Mouse (Mus musculus): Measurements from ENCODE around the gene Itpk1. TPM values are rescaled to one million over a fixed set of nuclear protein-coding genes. Genes with fewer than 3 reads are reported as not detected.

Gene Itpk1
- polyA plus RNA-seq (2016; fragmentation: Nextera tagmentation; extraction: Ambion mirVana): 3.7 and 4.3 TPM in 2 replicates

DNA sequence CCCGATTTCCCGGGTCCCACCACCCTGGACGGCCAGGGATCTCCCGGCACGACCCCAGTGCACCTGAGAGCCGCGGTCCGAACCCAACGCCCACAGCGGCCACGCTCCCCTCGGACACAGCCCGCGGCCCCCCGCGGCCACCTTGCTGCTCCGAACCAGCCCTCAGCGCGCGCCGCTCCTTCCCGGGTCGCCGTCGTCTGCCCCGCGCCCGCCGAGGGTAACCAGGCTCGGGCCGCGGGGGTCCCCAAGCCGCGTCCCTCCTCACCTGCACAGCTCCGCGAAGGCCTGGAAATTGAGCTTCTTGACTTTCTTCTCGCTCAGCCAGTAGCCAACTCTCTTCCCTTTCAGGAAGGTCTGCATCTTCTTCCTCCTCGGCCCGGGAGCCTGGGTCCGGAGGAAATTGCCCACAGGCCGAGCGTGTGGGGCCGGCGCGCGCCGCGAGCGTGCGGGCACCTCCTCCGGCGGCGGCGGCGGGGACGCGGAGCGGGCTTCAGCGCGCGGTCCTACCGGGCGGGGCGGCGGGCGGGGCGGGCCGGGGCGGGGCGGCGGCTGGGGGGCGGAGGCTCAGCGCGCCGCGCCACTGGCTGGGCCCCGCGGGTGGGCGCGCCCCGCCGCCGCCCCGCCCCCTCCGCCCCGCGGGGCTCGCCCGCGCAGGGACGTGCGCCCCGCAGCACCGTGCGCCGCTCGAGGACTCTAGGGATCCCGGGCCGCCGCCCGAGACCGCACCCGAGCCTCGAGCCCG, at the start of gene Itpk1:
Gene Itpk1, minus strand, starts transcription at position 474 of the 742 bp plus-strand sequence.
- ATAC-seq: peak; percentile 95
- Histone ChIP-seq H3K27ac (peak within 1 kb of the TSS; percentile 84), H3K36me3 (no peaks in the 10 kb centered on the region), H3K4me2 (peak within 1 kb of the TSS; percentile 100), H3K27me3 (replicated peaks) (peaks cover 25% of the 10 kb centered on the region), H3K4me3 (peak within 1 kb of the TSS; percentile 77), H3K4me1 (peaks cover 42% of the 10 kb centered on the region), H3K9me3 (replicated peaks) (no peaks in the 10 kb centered on the region), H3K9ac (peak within 1 kb of the TSS; percentile 85)
- WGBS (ENCODE audit: insufficient replicate concordance): 1% methylated on average over 80 of the region's 105 CpGs

GRCm38 (mm10) chr12:102748256-102748655, 43.5 kb upstream of the Itpk1 start:
- no peak overlapping the region for H3K4me2 ChIP-seq
- H3K27me3 ChIP-seq (replicated peaks): no peaks in the 10 kb centered on the region
- H3K4me3 ChIP-seq: no peak overlapping the region
- ATAC-seq: no peak
- H3K36me3 ChIP-seq: peaks cover 53% of the 10 kb centered on the region
- WGBS (ENCODE audit: insufficient replicate concordance): 79% methylated on average over 3 of the region's 3 CpGs
- H3K9me3 ChIP-seq (replicated peaks): no peaks in the 10 kb centered on the region
- peaks cover 26% of the 10 kb centered on the region for H3K4me1 ChIP-seq
- no peak overlapping the region for H3K9ac ChIP-seq
- no peak overlapping the region for H3K27ac ChIP-seq

- H3K4me1 ChIP-seq: peaks cover 38% of the 10 kb centered on the region
- H3K27ac ChIP-seq: peak overlapping the region; percentile 97
- no peaks in the 10 kb centered on the region for H3K27me3 ChIP-seq (replicated peaks)
- peak overlapping the region; percentile 95 for H3K9ac ChIP-seq
- H3K4me2 ChIP-seq: peak overlapping the region; percentile 86
- H3K36me3 ChIP-seq: peaks cover 50% of the 10 kb centered on the region
- 17% methylated on average over 6 of the region's 6 CpGs for WGBS (ENCODE audit: insufficient replicate concordance)
- H3K9me3 ChIP-seq (replicated peaks): no peaks in the 10 kb centered on the region
- H3K4me3 ChIP-seq: peak overlapping the region; percentile 92
- no peak for ATAC-seq
Measured at GRCm38 (mm10) chr12:102744839-102745238, 40.1 kb upstream of the Itpk1 start.

DNA sequence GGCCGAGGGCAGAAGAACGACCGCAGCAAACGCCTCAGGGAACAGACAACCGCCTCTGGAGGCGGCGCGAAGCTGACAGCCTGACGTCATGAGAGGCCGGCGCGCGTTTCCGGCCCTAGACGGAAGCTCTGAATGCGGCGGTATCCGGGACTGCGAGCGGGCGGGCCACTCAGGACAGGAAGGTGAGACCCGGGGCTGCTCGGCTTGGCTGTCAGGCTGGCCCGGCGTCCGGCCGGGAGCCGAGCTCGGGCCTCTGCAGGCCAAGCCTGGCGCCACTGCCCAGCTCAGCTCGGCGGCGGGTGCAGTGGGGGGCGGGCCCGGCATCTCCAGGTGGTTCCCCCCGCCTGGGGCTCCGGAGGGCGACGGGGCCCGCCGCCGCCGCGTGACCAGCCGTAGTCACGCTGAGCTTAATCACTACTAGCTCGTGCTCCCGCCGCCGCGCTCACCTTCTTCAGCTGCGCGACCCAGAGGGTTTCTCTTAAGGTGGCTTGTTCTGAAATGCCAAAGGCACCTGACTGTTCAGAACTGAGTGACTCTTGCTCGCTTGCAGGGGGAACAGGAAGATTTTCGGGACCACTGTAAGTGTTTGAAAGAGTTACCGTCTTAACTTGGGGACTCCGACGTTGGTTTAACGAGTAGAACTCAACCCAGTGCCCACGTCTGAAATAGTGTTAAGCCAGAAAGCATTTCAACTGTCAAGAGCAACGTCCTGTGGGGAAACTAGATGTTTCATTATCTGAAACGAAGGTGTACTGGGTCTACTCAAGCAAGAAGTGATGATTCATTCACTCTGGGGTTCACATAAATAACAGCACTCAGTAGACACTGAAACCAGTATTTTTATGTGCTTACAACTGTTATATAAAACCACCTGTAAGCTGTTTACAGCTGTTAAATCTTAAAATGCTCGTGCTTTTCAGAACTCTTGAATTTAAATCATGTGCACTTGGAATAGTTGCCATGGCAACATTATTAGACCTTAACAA, 39.2 kb upstream of the Itpk1 start, which contains the start of the genes Moap1 and Tmem251:
Gene Moap1, minus strand, starts transcription at position 73 of the 986 bp plus-strand sequence.
Gene Tmem251, plus strand, starts transcription at position 174 of the 986 bp plus-strand sequence.
- peak within 1 kb of the TSS; percentile 86 for H3K4me2 ChIP-seq
- 1% methylated on average over 63 of the region's 63 CpGs for WGBS (ENCODE audit: insufficient replicate concordance)
- peak within 1 kb of the TSS; percentile 97 for H3K27ac ChIP-seq
- no peaks in the 10 kb centered on the region for H3K27me3 ChIP-seq (replicated peaks)
- H3K4me1 ChIP-seq: peaks cover 38% of the 10 kb centered on the region
- H3K4me3 ChIP-seq: peak within 1 kb of the TSS; percentile 92
- peaks cover 43% of the 10 kb centered on the region for H3K36me3 ChIP-seq
- H3K9ac ChIP-seq: peak within 1 kb of the TSS; percentile 95
- H3K9me3 ChIP-seq (replicated peaks): no peaks in the 10 kb centered on the region
- ATAC-seq: peak; percentile 98

DNA sequence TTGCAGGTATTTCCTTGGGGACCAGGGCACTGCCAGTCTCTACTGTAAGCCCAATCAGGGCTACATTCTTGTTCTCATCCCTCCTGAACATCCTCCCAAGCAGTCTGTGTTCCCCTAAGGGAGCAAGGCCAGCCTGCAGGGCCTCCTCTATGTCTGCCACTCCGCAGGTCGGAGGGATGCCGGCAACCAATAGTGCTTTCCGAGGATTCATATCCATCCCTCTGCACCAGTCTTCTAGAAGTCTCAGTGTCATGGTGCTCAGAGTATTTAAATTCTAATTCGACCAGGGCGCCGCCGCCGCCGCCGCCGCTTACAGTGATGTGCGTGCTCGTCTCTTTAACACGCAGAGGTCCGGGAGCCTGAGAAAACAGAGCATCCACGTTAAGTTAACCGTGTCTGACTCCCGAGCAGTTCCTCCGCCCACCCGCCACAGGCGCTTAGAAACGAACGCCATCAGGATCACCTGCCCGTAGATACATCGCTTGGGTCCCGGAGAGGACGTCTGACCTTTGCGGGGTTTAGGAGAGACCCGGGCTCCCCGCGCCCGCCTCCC, 38.4 kb upstream of the Itpk1 start:
- Histone ChIP-seq H3K36me3 (peaks cover 36% of the 10 kb centered on the region), H3K9ac (peak overlapping the region; percentile 95), H3K9me3 (replicated peaks) (no peaks in the 10 kb centered on the region), H3K4me2 (peak overlapping the region; percentile 86), H3K4me1 (peaks cover 34% of the 10 kb centered on the region), H3K27ac (peak overlapping the region; percentile 97), H3K27me3 (replicated peaks) (no peaks in the 10 kb centered on the region), H3K4me3 (peak overlapping the region; percentile 92)
- WGBS (ENCODE audit: insufficient replicate concordance): 1% methylated on average over 33 of the region's 33 CpGs
- ATAC-seq: peak; percentile 64

DNA sequence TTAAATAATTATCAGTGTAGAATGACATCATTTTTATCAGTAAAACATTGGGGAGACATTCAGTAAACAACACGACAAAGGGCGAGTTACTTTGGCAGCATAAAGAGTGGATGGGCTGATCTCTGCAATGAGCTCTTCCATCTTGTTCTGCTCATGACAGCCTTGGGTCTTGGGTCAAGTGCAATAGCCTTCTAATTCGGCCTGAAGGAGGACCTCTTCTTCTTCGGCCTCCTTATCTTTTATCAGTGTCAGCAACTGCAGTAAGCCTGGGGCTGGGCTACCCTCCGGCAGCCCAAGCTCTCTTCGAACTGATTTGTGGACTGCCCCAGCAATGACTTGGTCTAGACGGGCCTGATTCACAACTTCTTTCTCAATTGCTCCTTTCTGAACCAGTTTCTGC, 37.3 kb upstream of the Itpk1 start:
- Histone ChIP-seq H3K4me2 (peak overlapping the region; percentile 86), H3K4me3 (no peak overlapping the region)
- ATAC-seq: no peak

DNA sequence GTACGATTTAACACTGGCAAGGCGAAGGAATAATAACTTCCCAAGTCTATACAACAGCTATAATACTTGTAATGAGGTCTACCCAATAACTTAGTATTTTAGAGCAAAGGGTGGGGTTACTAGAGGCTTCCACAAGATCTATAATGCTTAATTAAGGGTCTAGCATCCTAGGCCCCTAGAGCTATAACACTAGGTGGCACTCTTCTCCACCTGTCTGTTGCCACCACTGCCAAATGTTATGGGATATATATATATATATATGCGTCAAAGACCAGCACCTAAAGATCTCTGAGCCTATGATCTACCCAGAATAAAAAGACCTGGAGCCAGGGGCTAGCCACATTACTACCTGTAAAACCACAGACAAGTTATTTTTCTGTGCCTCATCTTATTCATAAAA, 35.6 kb upstream of the Itpk1 start:
- peaks cover 10% of the 10 kb centered on the region for H3K36me3 ChIP-seq
- no peak for ATAC-seq
- WGBS (ENCODE audit: insufficient replicate concordance): 61% methylated on average over 3 of the region's 3 CpGs
- no peak overlapping the region for H3K4me3 ChIP-seq
- H3K27ac ChIP-seq: no peak overlapping the region
- no peak overlapping the region for H3K9ac ChIP-seq
- no peaks in the 10 kb centered on the region for H3K9me3 ChIP-seq (replicated peaks)
- peaks cover 24% of the 10 kb centered on the region for H3K4me1 ChIP-seq
- H3K4me2 ChIP-seq: no peak overlapping the region
- H3K27me3 ChIP-seq (replicated peaks): no peaks in the 10 kb centered on the region

More for the DNA sequence above, 37.3 kb upstream of the Itpk1 start:
- 46% methylated on average over 7 of the region's 7 CpGs for WGBS (ENCODE audit: insufficient replicate concordance)
- no peak overlapping the region for H3K27ac ChIP-seq
- H3K36me3 ChIP-seq: peaks cover 27% of the 10 kb centered on the region
- H3K9me3 ChIP-seq (replicated peaks): no peaks in the 10 kb centered on the region
- H3K9ac ChIP-seq: peak overlapping the region; percentile 95; the same call in 1 of the 2 replicates
- no peaks in the 10 kb centered on the region for H3K27me3 ChIP-seq (replicated peaks)
- H3K4me1 ChIP-seq: peaks cover 34% of the 10 kb centered on the region

- 74% methylated on average over 5 of the region's 5 CpGs for WGBS (ENCODE audit: insufficient replicate concordance)
- no peaks in the 10 kb centered on the region for H3K9me3 ChIP-seq (replicated peaks)
- H3K4me1 ChIP-seq: peaks cover 13% of the 10 kb centered on the region
- ATAC-seq: no peak
- peaks cover 8% of the 10 kb centered on the region for H3K36me3 ChIP-seq
- H3K9ac ChIP-seq: no peak overlapping the region
- H3K4me2 ChIP-seq: no peak overlapping the region
- no peak overlapping the region for H3K27ac ChIP-seq
- H3K27me3 ChIP-seq (replicated peaks): no peaks in the 10 kb centered on the region
- no peak overlapping the region for H3K4me3 ChIP-seq
Measured at GRCm38 (mm10) chr12:102739096-102739495, 34.4 kb upstream of the Itpk1 start.

DNA sequence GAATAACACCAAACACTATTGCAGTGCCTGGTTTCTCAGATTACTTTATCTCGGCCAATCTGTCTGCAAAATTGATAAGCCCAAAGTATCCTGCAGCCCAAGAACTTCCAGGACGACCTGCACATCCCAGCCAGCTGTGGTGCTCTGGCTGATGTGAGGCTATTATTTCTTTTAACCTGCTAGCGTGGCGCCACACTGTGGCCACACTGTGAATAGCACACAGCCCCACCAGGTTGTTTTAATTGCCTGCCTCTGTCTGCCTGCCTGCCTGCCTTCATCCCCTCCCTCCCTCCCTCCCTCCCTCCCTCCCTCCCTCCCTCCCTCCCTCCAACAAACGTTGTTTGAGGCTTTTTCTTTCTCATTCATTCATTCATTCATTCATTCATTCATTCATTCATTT, 28.7 kb upstream of the Itpk1 start:
- Histone ChIP-seq H3K9ac (no peak overlapping the region), H3K4me1 (peaks cover 32% of the 10 kb centered on the region), H3K36me3 (no peaks in the 10 kb centered on the region), H3K27ac (no peak overlapping the region), H3K4me2 (no peak overlapping the region), H3K27me3 (replicated peaks) (no peaks in the 10 kb centered on the region), H3K4me3 (no peak overlapping the region), H3K9me3 (replicated peaks) (no peaks in the 10 kb centered on the region)
- no peak for ATAC-seq
- 6% methylated on average over 4 of the region's 5 CpGs for WGBS (ENCODE audit: insufficient replicate concordance)

DNA sequence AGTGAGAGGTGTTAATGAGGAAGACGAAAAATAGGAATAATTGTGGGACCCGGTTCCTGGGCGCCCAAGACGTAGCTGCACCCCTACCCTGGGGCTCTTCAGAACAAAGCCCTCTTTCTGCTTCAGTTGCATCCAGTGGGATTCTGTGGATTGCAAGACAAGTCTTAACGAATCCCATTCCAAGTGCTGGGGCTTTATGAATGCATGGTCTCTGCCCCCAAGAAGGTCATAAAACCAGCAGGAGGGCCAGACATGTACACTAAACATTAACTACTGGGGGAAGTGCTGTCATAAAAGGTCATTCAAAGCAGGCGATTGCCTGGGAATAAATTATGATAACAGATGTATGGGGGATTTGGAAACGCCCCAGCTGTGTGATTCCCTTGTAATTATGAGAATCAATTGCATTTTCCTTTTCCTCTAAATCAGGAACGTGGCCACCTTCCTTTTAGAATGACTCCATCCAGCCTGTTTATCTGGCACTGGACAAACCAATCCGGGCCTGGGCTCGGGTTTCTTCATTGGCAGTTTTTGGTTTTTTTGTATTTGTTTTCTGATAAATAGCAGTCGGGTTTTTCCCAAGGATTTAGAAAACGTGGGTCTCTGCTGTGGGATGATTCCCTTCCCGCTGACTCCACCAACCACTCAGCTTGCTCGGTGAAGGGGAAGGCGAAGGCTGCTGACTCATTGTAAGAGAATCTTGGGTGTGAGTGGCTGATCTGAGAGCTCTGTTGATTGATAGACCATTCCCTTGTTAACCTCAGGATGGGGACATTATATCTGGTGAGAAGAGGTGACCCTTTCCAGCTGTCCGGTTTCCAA, 26.3 kb upstream of the Itpk1 start:
- 43% methylated on average over 16 of the region's 16 CpGs for WGBS (ENCODE audit: insufficient replicate concordance)
- H3K4me1 ChIP-seq: peaks cover 32% of the 10 kb centered on the region
- no peaks in the 10 kb centered on the region for H3K9me3 ChIP-seq (replicated peaks)
- H3K27ac ChIP-seq: no peak overlapping the region
- no peaks in the 10 kb centered on the region for H3K27me3 ChIP-seq (replicated peaks)
- no peak overlapping the region for H3K4me3 ChIP-seq
- no peak overlapping the region for H3K9ac ChIP-seq
- peak overlapping the region; percentile 57 for H3K4me2 ChIP-seq
- ATAC-seq: no peak
- H3K36me3 ChIP-seq: no peaks in the 10 kb centered on the region
